Mouse (Mus musculus): ENCODE results near the gene Trim32. TPM values are rescaled to one million over a fixed set of nuclear protein-coding genes. Genes with fewer than 3 reads are reported as not detected.

The Trim32 gene
- 10 to 100 TPM; 17.4 to 18.5 TPM for total RNA-seq (2021)
- long read RNA-seq, experiment 1, transcript Trim32-202 (2 exons, 3,191 nt): minor isoform, 7 of 26 reads
- long read RNA-seq, experiment 1, transcript Trim32-201 (2 exons, 3,194 nt): major isoform, 17 of 26 reads
- long read RNA-seq, experiment 1, partial matches to known transcripts: 2 of 26 reads
- long read RNA-seq, experiment 1, other reads (novel, unspliced or antisense): 0 of 26 reads
- long read RNA-seq, experiment 2, transcript Trim32-201 (2 exons, 3,194 nt): major isoform, 13 of 28 reads
- long read RNA-seq, experiment 2, transcript Trim32-202 (2 exons, 3,191 nt): minor isoform, 8 of 28 reads
- long read RNA-seq, experiment 2, partial matches to known transcripts: 5 of 28 reads
- long read RNA-seq, experiment 2, other reads (novel, unspliced or antisense): 2 of 28 reads

GRCm38 (mm10) chr4:65604504-65605150 lies at the start of gene Trim32:
Trim32 (plus strand) TSS chr4:65604986.
- peak; percentile 99 for DNase-seq (ENCODE audit: low spot score in 2 of 2)

GRCm38 (mm10) chr4:65565493-65565892 lies 39.3 kb upstream of the Trim32 start:
- no peak for DNase-seq (ENCODE audit: low spot score in 2 of 2)

DNA sequence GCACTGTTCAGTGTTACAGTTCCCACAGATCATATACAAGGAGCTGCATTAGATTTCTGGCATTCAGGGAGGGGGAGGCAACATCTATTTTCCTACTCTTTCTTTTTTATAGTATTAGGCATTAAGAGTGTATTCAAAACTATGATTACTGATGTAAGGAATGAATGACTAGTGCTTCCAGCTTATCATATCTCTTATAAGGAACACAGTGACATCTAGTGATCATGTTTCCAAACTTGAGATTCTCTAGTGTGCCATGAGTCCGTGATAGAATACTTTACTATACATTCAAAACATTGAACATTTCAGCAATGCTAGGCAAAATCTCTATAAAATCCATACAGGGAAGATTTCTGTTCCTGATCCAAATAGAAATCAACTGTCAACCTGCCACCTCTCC lies 24.5 kb upstream of the Trim32 start:
- no peak for DNase-seq (ENCODE audit: low spot score in 2 of 2)

- DNase-seq (ENCODE audit: low spot score in 2 of 2): no peak
Observed at GRCm38 (mm10) chr4:65586947-65587346, 17.8 kb upstream of the Trim32 start.

DNA sequence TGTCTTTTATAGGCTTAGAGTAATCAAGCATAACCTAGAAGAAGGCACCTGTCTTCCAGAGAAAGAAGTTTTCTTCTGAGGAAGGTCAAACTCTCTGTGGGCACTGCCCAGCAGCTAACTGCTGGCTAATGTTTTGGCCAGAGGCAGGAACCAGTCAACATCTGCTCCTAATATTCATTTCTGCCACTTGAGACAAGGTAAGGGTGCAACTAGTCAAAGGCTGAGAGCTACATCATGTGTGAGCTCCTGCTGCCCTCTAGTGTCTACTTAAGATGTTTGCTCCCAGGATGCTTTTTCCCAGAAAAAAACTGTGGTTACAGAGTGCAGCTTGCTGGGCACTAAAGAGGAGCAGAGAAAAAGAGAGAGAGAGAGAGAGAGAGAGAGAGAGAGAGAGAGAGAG lies 15.0 kb upstream of the Trim32 start:
- no peak for DNase-seq (ENCODE audit: low spot score in 2 of 2)

DNA sequence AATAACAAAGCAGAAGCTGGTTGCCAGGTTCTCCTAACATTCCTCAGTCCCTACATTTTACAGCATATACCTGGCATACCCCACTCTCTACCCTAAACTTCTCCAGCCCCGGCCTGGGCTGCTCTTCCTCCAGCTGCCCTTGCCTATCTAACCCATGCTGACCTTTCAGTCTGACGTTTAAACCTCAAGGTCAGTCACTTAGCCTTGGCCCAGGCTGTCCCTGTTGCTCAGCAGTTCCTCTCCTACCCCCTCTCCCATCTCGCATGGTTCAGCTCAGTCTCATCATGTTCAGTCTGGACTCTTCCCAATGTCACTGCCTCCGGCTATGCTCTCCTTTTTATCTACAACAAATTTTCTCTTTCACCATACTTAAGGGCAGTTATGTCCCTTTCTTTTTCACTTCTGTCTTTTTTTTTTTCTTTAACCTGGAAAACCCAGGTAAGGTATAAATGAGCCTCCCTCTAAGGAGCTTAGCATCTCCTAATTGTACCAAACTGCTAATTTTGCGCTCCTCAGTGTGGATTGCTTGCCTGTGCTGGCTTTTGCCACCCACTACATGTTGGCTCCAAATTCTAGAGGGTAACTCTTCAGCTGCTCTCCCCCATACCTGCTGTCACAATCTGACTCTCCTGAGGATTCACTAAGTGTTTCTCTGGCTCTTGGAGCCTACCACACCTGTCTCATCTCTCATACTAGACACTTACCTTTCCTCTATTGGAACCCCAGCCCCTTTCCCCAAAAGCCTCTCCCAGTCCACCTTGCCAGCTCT lies 10.0 kb upstream of the Trim32 start:
- no peak for DNase-seq (ENCODE audit: low spot score in 2 of 2)

DNA sequence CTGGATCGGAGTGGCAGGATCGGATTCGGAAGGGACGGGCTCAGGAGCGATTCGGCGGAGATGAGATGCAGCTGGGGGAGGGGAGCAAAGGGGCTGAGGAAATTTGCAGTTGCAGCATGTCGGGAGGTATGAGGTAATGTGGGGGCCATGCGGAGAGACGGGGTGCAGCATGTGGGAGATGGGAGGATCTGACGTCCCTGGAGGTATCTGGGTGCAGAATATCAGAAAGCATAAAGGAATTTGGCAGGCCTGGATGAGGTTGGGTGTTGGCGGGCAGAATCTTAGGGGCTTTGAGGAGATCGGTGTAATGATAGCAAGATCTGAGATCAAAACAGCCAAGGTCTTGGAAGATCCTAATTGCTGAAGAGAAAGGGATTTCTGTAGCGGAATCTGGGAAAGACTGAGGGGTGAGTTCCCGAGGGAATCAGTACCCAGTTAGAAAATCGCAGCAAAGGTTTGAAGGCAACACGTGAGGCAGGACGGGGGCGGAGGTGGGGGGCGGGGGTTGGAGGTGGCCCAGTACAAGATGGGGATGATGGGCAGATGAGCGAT lies 441 bp downstream of the Trim32 start:
- DNase-seq (ENCODE audit: low spot score in 2 of 2): no peak

- no peak for DNase-seq (ENCODE audit: low spot score in 2 of 2)
Observed at GRCm38 (mm10) chr4:65607184-65607631, 2.4 kb downstream of the Trim32 start.

DNA sequence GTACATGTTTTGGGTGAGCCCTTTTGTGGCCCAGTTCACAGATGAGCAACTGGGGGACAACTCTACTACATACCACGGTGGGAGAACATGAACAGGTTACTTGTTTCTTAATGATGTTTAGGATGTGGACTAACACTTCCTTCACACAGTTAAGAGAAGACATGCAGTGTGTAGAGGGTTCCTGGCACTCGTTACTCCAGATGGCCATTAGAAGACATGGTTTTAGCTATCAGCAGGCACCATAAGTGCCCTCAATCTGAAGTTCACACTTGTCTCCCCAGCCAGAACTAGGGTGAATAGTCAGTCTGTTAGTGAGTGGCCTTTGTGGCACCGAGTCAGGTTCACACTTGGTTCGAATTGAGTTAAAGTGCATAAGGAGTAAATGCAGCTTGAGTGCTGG lies 3.3 kb downstream of the Trim32 start:
- no peak for DNase-seq (ENCODE audit: low spot score in 2 of 2)

- no peak for DNase-seq (ENCODE audit: low spot score in 2 of 2)
Observed at GRCm38 (mm10) chr4:65610329-65610728, 5.5 kb downstream of the Trim32 start.

DNA sequence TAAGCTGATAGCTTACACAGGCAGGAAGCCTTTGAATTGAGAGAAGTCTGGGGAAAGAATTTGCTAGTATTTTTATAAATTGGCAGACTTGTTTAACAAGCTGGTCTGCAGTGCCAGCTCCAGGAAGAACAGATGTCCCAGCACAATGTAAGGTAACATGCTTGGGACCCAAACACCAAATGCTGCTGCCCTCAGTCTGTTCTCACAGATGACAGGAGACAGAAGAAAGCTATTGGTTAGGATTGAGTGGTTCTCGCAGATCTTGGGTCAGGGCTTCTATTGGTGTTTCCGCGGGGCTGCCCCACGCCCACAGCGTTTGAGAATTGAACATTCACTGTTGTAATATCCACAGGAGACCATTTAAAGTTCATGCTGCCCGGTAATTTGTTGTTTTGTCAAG lies 6.1 kb downstream of the Trim32 start:
- no peak for DNase-seq (ENCODE audit: low spot score in 2 of 2)

- DNase-seq (ENCODE audit: low spot score in 2 of 2): no peak
Observed at GRCm38 (mm10) chr4:65613135-65613534, 8.3 kb downstream of the Trim32 start.

DNA sequence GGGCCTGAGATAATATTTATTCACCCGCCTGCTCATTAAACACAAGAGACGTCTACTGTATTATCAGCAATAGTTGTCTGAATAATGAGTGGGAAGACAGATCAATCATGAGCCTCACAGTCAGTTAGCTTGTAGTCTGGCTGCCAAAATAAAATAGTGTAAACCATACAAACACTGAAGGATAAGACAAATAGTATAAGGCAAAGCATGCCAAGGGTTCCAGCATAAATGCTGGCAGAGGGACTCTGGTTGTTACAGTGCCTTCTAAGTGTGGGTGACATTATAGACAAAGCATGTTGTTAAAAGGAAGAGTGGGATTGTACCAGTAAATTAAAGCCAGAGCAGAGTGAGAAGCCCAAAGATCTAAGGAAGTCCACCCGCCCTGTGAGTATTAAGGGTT lies 15.3 kb downstream of the Trim32 start:
- no peak for DNase-seq (ENCODE audit: low spot score in 2 of 2)

DNA sequence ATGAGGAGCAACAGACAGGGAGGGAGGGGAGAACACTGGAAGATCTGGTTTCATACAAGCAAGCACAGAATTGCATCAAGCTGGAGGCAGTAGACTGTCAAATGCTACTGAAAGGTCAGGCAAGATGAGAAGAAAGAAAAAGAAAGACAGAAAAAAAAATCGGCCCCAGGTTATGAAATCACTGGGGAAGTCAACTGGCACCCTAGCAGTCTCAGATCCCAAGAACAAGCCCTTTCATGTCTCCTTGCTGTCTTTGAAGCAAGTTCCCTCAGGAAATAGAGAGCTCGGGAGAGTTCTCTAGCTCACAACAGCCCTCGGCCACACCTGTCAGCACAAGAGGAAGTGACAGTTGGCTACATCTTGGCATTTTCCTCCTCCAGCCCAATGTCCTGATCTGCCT lies 33.4 kb downstream of the Trim32 start:
- no peak for DNase-seq (ENCODE audit: low spot score in 2 of 2)

GRCm38 (mm10) chr4:65642611-65643010 lies 37.8 kb downstream of the Trim32 start:
- no peak for DNase-seq (ENCODE audit: low spot score in 2 of 2)

- peak; percentile 72 to 83 for DNase-seq (ENCODE audit: low spot score in 2 of 2)
Observed at GRCm38 (mm10) chr4:65654723-65655122, 49.9 kb downstream of the Trim32 start.

- DNase-seq (ENCODE audit: low spot score in 2 of 2): no peak
Observed at GRCm38 (mm10) chr4:65663176-65663575, 58.4 kb downstream of the Trim32 start.
